Mouse (Mus musculus) spleen, postnatal 0 days (tissue): ENCODE data around the gene Rps11. TPM values are rescaled to one million over a fixed set of nuclear protein-coding genes. Genes with fewer than 3 reads are reported as not detected.
A peak's percentile ranks its signal among the peaks of the same experiment; 100 is the strongest.

ENCODE experiments used
- microRNA counts: library from miRNA; unstranded; fragments of <30 nt; microRNA quantifications from one replicate; lab custom pipeline; 2015
- polyA plus RNA-seq: library from polyadenylated mRNA; unstranded; fragments of >200 nt; fragmentation: Nextera tagmentation; extraction: Ambion mirVana; gene quantifications from 2 replicates; pipeline ENCODE4 v1.2.1, GENCODE M21; 2015

The Rps11 gene
- 1,257 and 1,307 TPM in 2 replicates for polyA plus RNA-seq

GRCm38 (mm10) chr7:45124224-45125143 lies at the start of gene Rps11:
Rps11 (minus strand) TSS chr7:45124439.

GRCm38 (mm10) chr7:45163735-45164490 lies 39.7 kb upstream of the Rps11 start, which contains the start of gene Slc17a7:
Slc17a7 (plus strand) TSS chr7:45163949.

GRCm38 (mm10) chr7:45154096-45154992 lies 30.1 kb upstream of the Rps11 start, which contains the start of the genes Pih1d1 and Aldh16a1:
Pih1d1 (plus strand) TSS chr7:45154303.
Aldh16a1 (minus strand) TSS chr7:45154584.

GRCm38 (mm10) chr7:45135993-45136567 lies 11.8 kb upstream of the Rps11 start, which contains the start of the genes Gm45713 and Flt3l:
Gm45713 (minus strand) TSS chr7:45136231.
Flt3l (minus strand) TSS chr7:45136432.

GRCm38 (mm10) chr7:45128624-45129246 lies 4.5 kb upstream of the Rps11 start, which contains the start of gene Rpl13a:
Rpl13a (minus strand) TSS chr7:45128761.

GRCm38 (mm10) chr7:45103652-45104180 lies 20.5 kb downstream of the Rps11 start, which contains the start of gene Fcgrt:
Fcgrt (minus strand) TSS chr7:45103851.

GRCm38 (mm10) chr7:45092048-45092447 lies 32.2 kb downstream of the Rps11 start, which contains the start of gene Rcn3:
Rcn3 (minus strand) TSS chr7:45092221.

MicroRNAs encoded within 50 kb of the gene (microRNA counts, 519-probe panel; counts per million panel counts)
- microRNA mmu-miR-150 (lab: Ali Mortazavi, UCI), result 7,531 counts per million, percentile 73 among the panel's probes with 10 or more counts

Other genes starting within 250 kb of the Rps11 start
- gene Med25, start 231.7 kb downstream of the Rps11 start, polyA plus RNA-seq, result 39.9 and 44.7 TPM in 2 replicates
- 6.4 and 7.7 TPM in 2 replicates for gene Fuz, start 228.4 kb downstream of the Rps11 start, polyA plus RNA-seq
- gene Ap2a1, start 194.9 kb downstream of the Rps11 start, polyA plus RNA-seq, result 54.9 and 61.8 TPM in 2 replicates
- 0.17 TPM in 1 of 2 replicates, not detected in the other for gene Tsks, start 181.2 kb downstream of the Rps11 start, polyA plus RNA-seq
- gene Cpt1c, start 149.6 kb downstream of the Rps11 start, polyA plus RNA-seq, result 3.7 and 4.5 TPM in 2 replicates
- gene Prmt1, start 137.9 kb downstream of the Rps11 start, polyA plus RNA-seq, result 215 and 217 TPM in 2 replicates
- 54.1 and 62.3 TPM in 2 replicates for gene Irf3, start 126.8 kb downstream of the Rps11 start, polyA plus RNA-seq
- gene Bcl2l12, start 125.7 kb downstream of the Rps11 start, polyA plus RNA-seq, result 28.5 and 32.0 TPM in 2 replicates
- 15.0 and 17.0 TPM in 2 replicates for gene Scaf1, start 108.1 kb downstream of the Rps11 start, polyA plus RNA-seq
- gene Rras, start 106.5 kb downstream of the Rps11 start, polyA plus RNA-seq, result 25.6 and 26.0 TPM in 2 replicates
- gene Prr12, start 71.6 kb downstream of the Rps11 start, polyA plus RNA-seq, result 3.9 and 5.0 TPM in 2 replicates
- gene Nosip, start 62.0 kb downstream of the Rps11 start, polyA plus RNA-seq, result 37.2 and 45.0 TPM in 2 replicates
- gene Prrg2, start 61.8 kb downstream of the Rps11 start, polyA plus RNA-seq, result 10.0 and 12.4 TPM in 2 replicates
- 80.3 and 93.9 TPM in 2 replicates for gene Rcn3, start 32.2 kb downstream of the Rps11 start, polyA plus RNA-seq
- gene Fcgrt, start 20.6 kb downstream of the Rps11 start, polyA plus RNA-seq, result 59.4 and 86.0 TPM in 2 replicates
- gene Rpl13a, start 4.3 kb upstream of the Rps11 start, polyA plus RNA-seq, result 1,601 and 1,631 TPM in 2 replicates
- gene Gm45713, start 11.8 kb upstream of the Rps11 start, polyA plus RNA-seq, result 0.35 and 0.44 TPM in 2 replicates
- 7.2 and 9.3 TPM in 2 replicates for gene Flt3l, start 12.0 kb upstream of the Rps11 start, polyA plus RNA-seq
- 45.1 and 48.9 TPM in 2 replicates for gene Pih1d1, start 29.9 kb upstream of the Rps11 start, polyA plus RNA-seq
- 29.7 and 31.2 TPM in 2 replicates for gene Aldh16a1, start 30.1 kb upstream of the Rps11 start, polyA plus RNA-seq
- gene Slc17a7, start 39.5 kb upstream of the Rps11 start, polyA plus RNA-seq, result not detected in 2 replicates
- gene Gfy, start 55.1 kb upstream of the Rps11 start, polyA plus RNA-seq, result not detected in 2 replicates
- not detected in 2 replicates for gene Pth2, start 56.6 kb upstream of the Rps11 start, polyA plus RNA-seq
- 0.12 and 0.29 TPM in 2 replicates for gene Ccdc155, start 80.5 kb upstream of the Rps11 start, polyA plus RNA-seq
- gene Dkkl1, start 87.7 kb upstream of the Rps11 start, polyA plus RNA-seq, result 7.5 and 8.4 TPM in 2 replicates
- 14.5 and 20.8 TPM in 2 replicates for gene Tead2, start 91.3 kb upstream of the Rps11 start, polyA plus RNA-seq
- gene Cd37, start 114.7 kb upstream of the Rps11 start, polyA plus RNA-seq, result 71.1 and 87.7 TPM in 2 replicates
- gene Slc6a16, start 116.6 kb upstream of the Rps11 start, polyA plus RNA-seq, result 0.10 TPM in 1 of 2 replicates, not detected in the other
- gene Slc6a21, start 153.1 kb upstream of the Rps11 start, polyA plus RNA-seq, result not detected in 2 replicates
- gene Trpm4, start 209.3 kb upstream of the Rps11 start, polyA plus RNA-seq, result 2.9 and 4.7 TPM in 2 replicates
- gene Hrc, start 210.9 kb upstream of the Rps11 start, polyA plus RNA-seq, result 0.06 and 0.12 TPM in 2 replicates
- 0.35 and 0.65 TPM in 2 replicates for gene Ppfia3, start 242.6 kb upstream of the Rps11 start, polyA plus RNA-seq
- gene Lin7b, start 246.1 kb upstream of the Rps11 start, polyA plus RNA-seq, result 0.41 TPM in 1 of 2 replicates, not detected in the other